Mouse (Mus musculus): ENCODE data around the gene Pdap1.
A peak's percentile ranks its signal among the peaks of the same experiment; 100 is the strongest.
"Not testable (repeated sequence)": the region's sequence is repeated elsewhere in the genome, so short reads cannot be mapped to it uniquely, and the experiment has no call there.

The Pdap1 gene

DNA sequence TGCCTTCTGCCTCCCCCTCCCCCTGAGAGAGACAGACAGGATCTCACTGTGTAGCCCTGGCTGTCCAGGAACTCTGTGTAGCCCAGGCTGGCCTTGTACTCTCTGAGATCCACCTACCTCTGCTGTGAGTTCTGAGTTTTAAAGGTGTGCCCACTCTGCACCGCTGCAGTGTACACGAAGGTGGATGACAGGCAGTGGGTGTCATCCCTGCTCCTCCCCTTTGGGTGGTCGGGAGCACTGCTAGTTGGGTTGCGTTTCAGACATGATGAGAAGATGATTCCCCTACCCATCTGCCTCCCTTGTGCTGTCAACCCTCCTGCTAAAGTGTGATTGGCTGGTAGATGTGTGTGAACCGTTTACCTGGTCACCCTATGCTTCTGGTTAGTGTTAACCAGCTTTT is 21.6 kb downstream of the Pdap1 start:
- no peak for DNase-seq

DNA sequence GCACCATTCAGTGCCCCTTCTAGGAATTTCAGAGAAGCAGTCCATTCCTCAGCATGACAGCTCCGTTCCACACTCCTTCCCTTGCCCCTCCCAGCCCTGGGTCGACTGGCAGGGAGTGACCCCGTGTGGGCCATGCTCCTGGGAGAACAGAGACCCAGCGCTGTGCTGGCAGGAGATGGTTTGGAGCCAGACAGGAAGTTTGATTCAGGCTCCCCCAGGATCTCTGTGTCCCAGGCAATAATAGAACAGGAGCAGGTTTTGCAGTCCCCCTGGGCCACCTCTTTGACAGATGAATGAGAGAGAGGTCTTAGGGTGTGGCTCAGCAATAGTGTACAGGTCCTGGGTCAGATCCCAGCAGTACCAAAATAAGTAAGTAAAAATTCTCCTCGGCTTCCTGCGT is 22.0 kb downstream of the Pdap1 start:
- no peak for DNase-seq

DNA sequence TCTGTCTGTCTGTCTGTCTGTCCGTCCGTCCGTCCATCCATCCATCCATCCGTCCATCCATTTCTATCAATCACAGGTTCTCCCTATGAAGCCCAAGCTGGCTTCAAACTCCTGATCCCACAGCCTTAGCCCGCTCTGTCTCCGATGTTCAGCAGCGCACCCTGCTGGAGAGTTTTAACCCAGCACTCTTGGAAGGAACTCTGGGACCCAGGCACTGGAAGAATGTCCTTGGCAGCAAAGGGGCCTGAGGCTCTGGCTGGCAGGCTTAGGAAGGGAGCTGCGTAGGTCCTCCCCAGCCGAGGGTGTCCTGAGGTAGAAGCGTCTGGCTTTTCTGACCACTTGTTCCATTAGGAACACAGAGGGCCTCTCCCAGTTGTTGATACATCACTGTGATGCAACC is 23.1 kb downstream of the Pdap1 start:
- peak; percentile 20 for DNase-seq

DNA sequence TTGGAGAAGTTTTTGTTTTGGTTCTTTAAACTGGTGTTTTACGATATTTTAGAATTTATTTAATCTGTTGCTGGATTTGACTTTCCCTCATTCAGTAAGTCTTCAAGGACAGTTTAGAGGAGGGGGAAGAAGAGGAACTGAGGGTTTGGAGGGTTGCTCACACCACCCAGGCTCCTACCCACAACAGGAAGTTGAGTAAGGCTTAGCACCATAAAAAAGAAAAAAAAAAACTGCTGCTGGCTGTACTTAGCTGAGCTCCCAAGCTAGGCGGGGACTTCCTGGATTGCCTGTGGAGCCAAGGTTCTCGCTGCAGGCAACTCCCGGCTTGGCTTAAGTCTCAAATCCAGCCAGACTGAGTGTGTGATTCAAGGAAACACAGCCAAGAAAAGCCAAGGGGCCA is 23.7 kb downstream of the Pdap1 start:
- DNase-seq: no peak

DNA sequence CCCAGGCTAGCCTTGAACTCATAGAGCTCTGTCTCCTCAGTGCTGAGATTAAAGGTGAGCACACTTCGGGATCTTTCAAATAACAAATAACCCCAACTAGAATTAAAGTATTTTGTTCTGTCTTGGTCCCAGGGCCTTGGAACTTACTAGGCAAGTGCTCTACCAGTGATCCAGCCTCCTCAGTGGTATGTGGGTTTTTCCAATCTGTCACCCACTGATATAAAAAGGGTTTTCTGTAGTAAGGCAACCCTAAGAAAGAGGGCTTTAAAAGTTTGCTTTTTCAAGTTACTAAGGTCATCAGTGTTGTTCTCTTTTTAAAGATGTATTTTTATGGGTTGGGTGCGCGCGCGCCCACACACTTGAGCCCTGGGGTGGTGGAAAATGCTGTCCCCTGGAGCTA is 24.3 kb downstream of the Pdap1 start:
- no peak for DNase-seq

DNA sequence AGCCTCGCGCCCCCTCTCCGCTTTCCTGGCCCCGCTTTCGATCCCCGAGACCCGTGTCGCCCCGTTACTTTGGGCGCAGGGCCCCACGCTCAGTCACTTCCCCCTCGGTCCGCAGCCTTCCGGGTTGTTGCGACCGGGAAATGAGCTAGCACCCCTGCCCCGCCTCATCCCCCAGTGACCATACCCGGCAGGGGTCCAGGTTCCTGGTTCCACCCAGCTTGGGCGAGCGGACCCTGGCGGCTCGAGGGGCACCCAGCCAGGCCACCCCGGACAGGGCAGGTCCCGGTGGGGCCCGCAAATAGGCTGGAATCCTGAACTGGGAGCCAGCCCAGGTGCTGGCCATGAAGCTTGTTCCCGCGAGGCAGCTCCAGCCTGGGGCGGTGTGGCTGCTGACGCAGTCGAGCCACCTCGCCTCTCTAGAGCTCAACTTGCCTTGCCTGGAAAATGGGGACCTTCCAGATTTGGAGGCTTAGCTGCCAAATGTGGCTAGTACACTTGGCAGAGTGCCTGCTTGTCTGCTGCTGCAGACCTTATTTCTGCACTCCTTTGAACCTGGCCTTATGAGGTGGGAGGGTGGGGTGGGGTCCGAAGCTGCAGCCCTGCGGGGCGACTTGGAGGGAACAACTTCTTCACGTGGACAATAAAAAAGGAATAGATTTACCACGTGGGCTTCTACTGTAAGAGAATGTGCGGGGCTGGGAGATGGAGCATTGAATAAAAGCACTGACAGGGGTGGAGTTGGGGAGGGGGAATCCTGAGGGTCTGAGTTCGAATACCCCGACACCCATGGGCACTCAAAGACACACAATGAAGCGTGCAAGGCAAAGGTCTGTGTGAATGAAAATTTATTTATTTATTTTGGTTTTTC is 25.2 kb downstream of the Pdap1 start:
- DNase-seq: no peak

DNA sequence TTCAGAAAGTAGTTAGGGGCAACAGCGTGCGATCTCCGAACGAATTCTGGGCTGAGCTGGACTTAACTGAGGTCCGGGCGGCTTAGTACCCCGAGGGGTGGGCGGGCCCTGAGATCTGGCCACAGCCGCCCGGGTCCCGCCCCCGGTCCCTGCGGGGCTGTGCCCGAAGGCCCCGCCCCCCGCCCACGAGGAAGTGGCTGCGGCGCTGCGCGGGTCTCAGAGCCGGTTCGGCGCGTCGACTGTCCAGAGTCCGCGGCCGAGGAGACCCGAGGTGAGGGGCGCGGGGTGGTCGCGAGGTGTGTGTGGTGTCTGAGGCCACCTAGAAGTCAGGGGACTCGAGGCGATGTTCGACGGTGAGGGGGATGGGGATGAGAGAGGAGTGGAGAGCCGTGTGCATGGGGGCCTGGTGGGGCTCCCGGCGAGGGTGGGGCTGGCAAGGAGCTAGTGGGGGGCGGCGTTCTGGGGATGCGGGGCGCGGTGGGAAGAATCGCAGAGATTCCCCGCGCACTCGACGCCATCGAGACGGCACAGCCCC is 25.9 kb downstream of the Pdap1 start, which contains the start of gene Arpc1b:
Gene Arpc1b, plus strand, starts transcription at position 145 of the 535 bp plus-strand sequence.
- DNase-seq: no peak

DNA sequence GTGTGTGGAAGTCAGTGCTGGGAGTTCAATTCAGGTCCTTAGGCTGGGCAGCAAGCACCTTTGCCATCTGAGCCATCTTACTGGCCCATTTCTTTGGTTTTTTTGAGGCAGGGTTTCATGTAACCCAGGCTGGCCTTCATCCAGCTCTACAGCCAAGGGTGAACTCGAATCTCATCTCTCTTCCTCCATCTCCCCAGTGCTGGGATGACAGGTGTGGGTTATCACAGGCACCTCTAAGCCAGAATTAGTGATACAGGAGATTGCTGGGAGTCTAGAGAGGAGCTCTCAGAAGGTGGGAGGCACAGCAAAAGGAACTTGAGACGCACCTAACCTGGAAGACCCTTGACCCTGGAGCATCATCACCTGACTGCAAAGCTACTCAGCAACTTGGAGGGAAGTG is 26.6 kb downstream of the Pdap1 start:
- no peak for DNase-seq

DNA sequence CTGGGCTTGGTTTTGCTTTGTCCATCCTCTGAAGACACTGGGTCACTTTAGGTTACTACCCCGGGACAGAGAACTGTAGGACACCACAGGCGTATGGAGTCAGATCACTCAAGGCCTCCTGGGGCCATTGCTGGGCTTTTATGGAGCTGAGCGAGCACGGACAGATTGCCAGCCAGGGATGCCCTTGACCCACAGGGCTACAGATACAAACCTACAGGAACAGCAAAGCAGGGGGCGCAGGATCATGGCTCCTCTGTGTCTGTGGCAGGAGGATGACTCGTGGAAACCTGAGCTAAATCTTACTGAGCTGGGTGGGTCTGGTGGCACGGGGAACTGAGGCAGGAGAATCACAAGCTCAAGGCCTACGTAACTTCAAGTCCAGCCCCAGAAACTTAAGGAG is 27.5 kb downstream of the Pdap1 start:
- DNase-seq: no peak

DNA sequence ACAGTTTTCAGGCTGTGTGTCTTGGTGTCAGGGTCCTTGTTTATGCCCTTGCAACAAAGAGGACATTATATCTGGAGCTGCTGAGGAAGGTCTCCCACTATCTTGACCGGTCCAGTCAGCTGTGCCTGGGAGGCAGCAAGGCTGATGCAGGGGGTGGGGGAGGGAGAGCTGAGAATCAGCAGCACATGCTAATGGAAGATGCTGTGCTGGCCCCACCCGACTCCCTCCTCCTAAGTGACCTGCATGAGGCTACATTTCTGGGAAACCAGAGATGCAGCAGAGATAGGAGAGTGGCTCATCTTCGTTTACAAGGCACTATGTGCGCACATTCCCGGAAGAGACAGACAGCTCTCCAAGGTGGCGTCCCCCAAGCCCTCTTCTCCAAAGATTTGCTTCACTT is 29.6 kb downstream of the Pdap1 start:
- DNase-seq: no peak

DNA sequence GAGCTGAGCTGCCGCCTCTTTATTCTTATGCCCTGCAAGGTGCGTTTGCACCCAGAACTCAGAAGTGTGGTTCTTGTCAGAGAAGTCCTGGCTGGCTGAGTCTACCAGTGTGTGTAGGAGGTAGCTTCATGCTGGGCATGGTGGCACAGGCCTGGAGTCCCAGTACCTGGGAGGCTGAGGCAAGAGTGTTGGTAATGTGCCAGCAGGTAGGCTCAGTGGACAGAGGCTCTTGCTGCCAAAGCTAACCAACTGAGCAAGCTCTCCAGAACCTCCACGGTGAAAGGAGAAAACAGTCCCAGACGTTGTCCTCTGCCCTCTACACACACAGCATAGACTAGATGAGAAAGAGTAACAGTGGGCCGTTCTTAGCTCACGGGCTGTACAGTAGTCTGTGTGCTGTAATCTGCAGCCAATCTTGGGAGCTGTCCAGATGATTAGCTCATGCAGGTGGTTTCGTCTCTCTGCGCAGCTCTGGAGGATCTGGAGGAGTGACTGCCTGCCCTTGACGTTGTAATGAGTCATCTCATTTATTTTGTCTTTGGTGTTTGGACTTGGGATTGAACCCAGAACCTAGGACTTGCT is 34.3 kb downstream of the Pdap1 start:
- DNase-seq: no peak

DNA sequence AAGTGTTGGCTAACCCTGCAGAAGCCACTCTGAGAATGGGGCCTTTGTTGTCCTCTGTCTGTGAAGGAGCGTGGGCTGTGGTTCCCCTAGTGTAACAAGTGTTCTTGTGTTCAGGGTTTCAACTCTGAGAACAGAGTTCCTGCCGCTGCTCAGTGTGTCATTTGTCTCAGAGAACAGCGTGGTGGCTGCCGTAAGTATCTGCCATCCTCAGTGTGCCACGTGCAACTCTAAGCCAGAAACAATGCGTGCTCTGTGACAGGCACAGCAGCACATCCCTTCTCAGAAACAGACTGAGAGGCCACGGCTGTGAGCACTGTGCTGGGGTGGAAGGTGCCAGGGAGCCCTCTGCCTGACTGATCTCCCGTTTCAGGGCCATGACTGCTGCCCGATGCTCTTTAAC is 35.7 kb downstream of the Pdap1 start:
- DNase-seq: no peak

DNA sequence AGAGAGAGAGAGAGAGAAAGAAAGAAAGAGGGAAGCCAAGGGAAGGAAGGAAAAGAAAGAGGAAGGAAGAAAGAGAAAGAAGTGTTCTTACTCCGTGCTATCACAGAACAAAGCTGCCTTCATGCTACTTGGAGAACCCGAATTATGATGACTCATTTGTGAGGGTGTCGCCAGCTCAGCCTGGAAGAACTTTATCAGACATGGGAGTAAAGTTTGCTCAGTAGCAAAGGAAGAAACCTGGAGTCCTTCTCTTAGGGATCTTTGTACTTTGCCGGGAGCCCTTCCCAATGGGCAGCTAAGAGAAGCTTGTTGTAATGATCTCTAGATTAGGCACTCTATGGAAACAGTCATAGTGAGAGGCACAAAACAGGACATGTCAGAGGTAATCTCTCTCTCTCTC is 37.3 kb downstream of the Pdap1 start:
- no peak for DNase-seq

DNA sequence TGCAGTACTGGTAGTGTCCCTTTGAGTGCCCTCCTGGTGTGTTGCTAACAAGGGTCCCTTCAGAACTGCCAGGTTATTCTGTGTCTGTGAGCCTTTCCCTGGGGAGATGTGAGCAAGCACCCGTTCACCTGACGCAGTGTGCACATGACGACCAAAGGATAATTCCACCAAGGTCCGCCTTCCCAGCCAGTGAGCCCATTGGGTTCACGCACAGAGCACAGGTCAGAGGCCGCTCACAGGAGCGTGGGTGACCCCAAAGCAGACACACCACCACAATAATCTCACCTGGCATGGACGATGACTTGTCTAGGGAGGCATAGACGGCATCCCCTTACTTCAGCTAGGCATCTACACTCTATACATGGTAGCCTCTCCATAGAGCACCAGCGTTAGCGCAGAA is 38.6 kb downstream of the Pdap1 start:
- DNase-seq: not testable (repeated sequence)

DNA sequence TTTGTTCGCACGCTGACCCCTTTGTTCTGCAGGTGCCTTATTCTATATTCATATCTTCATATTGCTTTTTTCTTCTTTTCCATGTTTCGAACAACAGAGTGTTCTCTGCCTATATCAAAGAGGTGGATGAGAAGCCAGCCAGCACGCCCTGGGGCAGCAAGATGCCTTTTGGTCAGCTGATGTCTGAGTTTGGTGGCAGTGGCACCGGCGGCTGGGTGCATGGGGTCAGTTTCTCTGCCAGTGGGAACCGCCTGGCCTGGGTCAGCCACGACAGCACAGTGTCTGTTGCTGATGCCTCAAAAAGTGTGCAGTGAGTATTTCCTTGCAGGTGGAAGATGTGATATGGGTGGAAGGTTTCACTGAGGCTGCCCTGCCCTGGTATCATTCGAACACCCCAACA is 39.1 kb downstream of the Pdap1 start:
- no peak for DNase-seq

DNA sequence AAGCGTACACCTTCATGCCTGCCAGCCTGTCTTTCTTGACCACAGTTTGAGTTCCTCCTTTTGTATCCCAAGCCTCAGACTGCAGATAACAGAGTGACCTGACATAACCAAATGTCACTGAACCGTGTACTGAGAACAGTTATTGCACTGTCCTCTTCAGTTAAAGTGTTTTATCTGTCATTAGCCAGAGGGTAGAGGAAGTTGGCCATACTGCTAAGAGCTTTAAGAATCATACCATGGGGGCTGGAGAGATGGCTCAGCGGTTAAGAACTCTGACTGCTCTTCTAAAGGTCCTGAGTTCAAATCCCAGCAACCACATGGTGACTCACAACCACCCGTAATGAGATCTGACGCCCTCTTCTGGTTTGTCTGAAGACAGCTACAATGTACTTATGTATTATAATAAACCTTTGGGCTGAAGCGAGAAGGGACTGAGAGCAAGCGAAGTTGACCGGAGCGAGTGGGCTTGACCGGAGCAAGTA is 41.7 kb downstream of the Pdap1 start:
- DNase-seq: no peak

DNA sequence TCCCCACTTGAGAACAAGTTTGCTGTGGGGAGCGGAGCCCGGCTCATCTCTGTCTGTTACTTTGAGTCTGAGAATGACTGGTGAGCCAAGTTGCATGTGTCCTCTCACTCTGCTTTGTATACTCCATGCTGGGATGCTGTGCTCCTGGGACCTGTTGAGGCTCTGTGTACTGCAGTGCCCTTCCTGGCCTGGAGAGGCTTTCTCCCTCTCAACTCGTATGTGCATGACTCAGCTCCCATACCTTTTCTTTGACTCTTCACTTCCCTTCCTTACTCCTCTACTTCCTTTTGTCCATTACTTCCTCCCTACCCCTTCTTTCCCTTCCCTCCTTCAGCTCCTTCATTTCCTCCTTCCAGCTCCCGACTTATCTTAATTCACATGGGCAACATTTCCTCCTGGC is 43.8 kb downstream of the Pdap1 start:
- DNase-seq: no peak

DNA sequence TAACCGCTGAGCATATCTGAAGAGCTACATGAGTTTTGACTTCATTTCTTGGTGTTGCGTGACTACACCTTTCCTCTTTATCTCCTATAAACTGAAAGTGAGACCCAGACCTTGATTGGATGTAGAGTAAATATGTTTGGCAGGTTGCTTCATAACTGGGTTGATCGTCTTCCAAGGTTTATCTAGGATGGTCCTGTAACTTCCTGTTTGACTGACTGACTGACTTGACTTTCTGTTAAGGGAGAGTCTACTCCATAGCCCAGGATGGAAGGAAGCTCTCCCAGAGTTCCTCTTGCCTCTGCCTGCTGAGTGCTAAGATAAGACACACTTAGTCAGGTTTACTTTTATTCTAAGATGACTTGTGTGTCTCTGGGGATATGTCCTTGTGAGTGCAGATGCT is 50.2 kb downstream of the Pdap1 start:
- no peak for DNase-seq

DNA sequence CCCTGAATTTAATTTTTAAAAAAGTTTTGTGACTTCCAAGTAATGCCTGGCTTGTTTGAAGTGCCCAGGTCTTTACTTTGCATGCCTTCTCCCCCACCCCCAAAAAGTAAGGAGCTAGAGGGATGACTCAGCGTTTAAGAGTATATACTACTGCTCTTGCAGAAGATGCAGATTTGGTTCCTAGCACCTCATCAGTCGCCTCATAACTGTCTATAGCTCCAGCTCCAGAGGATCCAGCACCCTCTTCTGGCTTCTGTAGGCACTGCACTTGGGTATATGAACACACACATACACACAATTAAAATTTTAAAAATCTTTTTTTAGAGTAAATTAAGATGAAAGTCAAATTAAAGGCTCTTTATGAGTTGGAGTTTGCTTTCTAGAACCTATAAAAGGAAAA is 51.9 kb downstream of the Pdap1 start:
- DNase-seq: no peak

DNA sequence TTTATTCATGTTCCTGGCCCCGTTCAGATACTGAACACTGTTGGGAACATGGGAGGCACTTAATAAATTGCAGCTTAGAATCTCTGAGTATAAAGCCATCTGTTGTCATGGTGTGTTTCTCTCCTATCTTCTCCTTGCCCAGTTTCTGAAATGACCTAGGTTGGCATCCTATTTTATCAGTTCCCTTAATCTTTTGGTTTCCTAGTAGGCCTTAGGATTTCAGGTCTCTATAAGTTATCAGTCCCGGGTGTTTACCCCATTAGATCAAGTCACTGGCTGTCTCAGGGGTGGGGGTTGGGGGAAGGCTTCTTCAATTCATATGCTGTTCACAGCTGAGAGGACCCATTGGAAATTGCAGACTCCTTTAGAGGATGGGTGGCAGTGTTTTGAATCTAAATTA is 55.2 kb downstream of the Pdap1 start:
- DNase-seq: no peak

DNA sequence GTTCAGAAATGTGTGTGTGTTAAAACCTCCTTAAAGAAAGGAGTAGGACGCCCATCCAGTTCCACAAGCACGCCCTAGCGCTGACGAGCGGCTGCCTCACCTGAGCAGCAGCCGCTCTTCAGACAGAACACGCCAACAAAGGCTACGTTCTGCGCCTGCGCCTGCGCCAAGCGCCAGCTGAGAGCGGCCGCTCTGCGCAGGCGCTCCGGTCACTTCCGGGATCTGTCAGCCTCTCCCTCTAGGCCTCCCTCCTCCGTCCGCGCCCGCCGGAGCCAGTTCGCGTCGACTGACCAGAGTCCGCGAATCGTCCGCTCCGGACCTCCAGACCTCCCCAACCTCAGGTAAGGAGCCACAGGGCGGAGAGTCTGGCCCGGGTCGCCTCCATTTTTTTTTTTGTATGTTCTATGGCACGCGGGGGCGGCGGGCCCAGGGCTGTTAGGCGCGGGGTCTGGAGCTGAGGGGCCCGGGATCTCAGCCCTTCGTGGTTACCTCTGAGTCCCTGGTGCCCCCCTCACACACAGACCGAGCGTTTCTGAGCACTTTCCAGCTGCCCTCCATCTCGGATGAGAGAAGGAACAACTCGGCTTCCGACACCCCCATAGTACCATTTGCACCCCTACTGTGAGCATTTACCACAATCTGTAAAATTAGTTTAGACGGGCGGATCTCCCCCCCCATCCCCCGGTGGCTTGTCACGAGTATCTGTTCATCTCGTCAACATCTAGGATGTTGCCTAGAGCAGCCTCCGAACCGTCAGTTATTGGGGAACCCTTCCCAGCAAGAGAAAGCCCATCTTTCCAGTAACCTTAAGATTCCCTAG is 56.2 kb downstream of the Pdap1 start, which contains the start of the genes Arpc1a and Kpna7:
Gene Arpc1a, plus strand, starts transcription at position 199 of the 820 bp plus-strand sequence.
Gene Kpna7, minus strand, starts transcription at position 399 of the 820 bp plus-strand sequence.
- peak; percentile 92 for DNase-seq

DNA sequence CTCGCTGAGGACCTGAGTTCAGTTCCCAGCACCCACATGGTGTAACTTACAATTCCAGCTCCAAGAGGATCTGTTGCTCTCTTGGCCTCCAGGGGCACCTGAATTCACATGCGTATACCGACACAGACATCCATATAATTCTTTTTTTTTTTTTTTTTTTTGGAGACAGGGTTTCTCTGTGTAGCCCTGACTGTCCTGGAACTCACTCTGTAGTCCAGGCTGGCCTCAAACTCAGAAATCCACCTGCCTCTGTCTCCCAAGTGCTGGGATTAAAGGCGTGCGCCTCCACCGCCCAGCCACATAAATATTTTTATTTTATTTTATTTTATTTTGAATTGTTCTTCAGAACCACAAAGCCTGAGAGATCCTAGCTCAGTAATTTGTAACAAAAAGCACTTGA is 56.8 kb downstream of the Pdap1 start:
- not testable (repeated sequence) for DNase-seq

All from cerebellum, adult 9-10 months (tissue).